Comparison of ENCODE assay signal across 36 mouse cellular contexts in the genomic region with DNA sequence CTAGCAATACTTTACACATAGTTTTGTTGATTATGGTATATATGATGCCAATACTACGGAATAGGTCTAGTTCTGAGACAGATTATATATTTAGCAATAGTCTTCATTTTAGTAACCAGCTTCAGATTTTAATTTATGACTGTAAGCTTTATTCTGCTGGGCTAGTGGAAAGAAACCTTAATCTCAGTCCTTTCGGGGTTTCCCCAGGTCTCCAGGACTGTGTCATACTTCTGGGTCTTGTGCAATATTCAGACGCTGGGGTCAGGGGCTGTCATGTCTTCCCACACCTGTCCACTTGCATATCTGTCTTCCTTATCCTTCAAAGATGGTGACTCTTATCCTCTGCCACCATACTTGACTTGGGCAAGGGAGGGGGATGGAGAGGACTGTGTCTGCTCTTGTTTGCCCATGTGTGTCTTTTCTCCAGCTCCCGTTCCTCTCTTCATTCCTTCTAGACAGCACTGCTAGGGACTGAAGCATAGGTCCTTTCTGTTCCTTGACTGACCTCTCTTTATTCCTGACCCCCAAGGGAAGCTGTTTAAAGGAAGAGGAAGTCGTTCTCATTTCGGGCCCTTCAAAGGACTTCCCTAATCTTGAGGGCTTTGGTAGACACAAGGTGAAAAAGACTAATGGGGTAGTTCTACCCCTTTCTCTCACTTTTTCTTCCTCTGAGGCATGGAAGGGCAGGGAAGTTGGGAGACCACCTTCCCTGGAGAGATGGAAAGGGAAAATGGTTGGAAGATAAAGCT. TPM values are rescaled to one million over a fixed set of nuclear protein-coding genes. Genes with fewer than 3 reads are reported as not detected.
A peak's percentile ranks its signal among the peaks of the same experiment; 100 is the strongest.
DNase-seq lines count a peak whose midpoint lies in the region; ATAC-seq and TF ChIP-seq lines count a peak whose summit lies in the region.
"Had no signal": no experiment of that assay in that cellular context is flagged by ENCODE, and none has a peak within 500 bp of the region (broad histone marks: within the 10 kb centered on the region; RNA-seq: fewer than 3 reads in every experiment).

No protein-coding gene starts in this region.

- peak overlapping the region; percentile 75; the same call in 1 of the 2 replicates for H3K27ac ChIP-seq in layer of hippocampus, adult 2 months
- H3K27ac ChIP-seq in kidney, embryonic 14.5 days (ENCODE audit: low read depth, low read length): no peak overlapping the region
- H3K27ac ChIP-seq in limb, embryonic 10.5 days: no peak overlapping the region
- H3K27ac ChIP-seq: embryonic facial prominence, embryonic 10.5 days; embryonic facial prominence, embryonic 15.5 days; forebrain, embryonic 12.5 days; left cerebral cortex, adult 2 months; liver, embryonic 12.5 days had no signal

- no peak for DNase-seq in layer of hippocampus, adult 2 months (ENCODE audit: low spot score in 2 of 2)
- no peak for DNase-seq in layer of hippocampus, adult 11-12 months (ENCODE audit: low spot score)
- no peak for DNase-seq in right cerebral cortex, postnatal 36 days (ENCODE audit: low spot score in 2 of 2)
- DNase-seq in limb, embryonic 10.5 days (ENCODE audit: low spot score): no peak
- DNase-seq: adrenal gland, postnatal 25 days; cerebellum, adult 2 months; cerebellum, postnatal 14 days; kidney, adult 9 months; kidney, postnatal 14 days; liver, postnatal 0 days; lung, postnatal 4 days; right cerebral cortex, postnatal 14 days; thymus, postnatal 4 days had no signal

- no peak overlapping the region for H3K9ac ChIP-seq in kidney, embryonic 14.5 days (ENCODE audit: low read depth, low read length)
- H3K9ac ChIP-seq: embryonic facial prominence, embryonic 15.5 days; forebrain, embryonic 12.5 days; heart, embryonic 12.5 days; liver, embryonic 12.5 days; liver, postnatal 0 days; neural tube, embryonic 15.5 days had no signal

- TF ChIP-seq CTCF in layer of hippocampus, adult 2 months (conservative IDR thresholded peaks at IDR 0.05): no peak

- 72% methylated on average over 6 of the region's 6 CpGs for WGBS in kidney, embryonic 14.5 days
- 79% methylated on average over 6 of the region's 6 CpGs for WGBS in limb, embryonic 10.5 days

- H3K4me2 ChIP-seq in kidney, embryonic 14.5 days (replicated peaks; ENCODE audit: low read depth, low read length): no peak overlapping the region
- H3K4me2 ChIP-seq: embryonic facial prominence, embryonic 15.5 days; forebrain, embryonic 12.5 days; heart, embryonic 12.5 days; liver, embryonic 12.5 days had no signal

- H3K36me3 ChIP-seq in kidney, embryonic 14.5 days (ENCODE audit: control insufficient read depth, insufficient read depth, low read length): no peaks in the 10 kb centered on the region
- H3K36me3 ChIP-seq in limb, embryonic 10.5 days: no peaks in the 10 kb centered on the region
- H3K36me3 ChIP-seq: embryonic facial prominence, embryonic 10.5 days; embryonic facial prominence, embryonic 15.5 days; forebrain, embryonic 12.5 days; G1E; heart, embryonic 12.5 days; liver, embryonic 12.5 days; neural tube, embryonic 15.5 days had no signal

- no peak overlapping the region for H3K4me3 ChIP-seq in layer of hippocampus, adult 2 months
- H3K4me3 ChIP-seq in kidney, embryonic 14.5 days (ENCODE audit: low read length): no peak overlapping the region
- H3K4me3 ChIP-seq in limb, embryonic 10.5 days: no peak overlapping the region
- H3K4me3 ChIP-seq: embryonic facial prominence, embryonic 10.5 days; embryonic facial prominence, embryonic 15.5 days; forebrain, embryonic 12.5 days; heart, adult 2 months; heart, embryonic 12.5 days; left cerebral cortex, adult 2 months; liver, embryonic 12.5 days; neural tube, embryonic 15.5 days had no signal

- no peaks in the 10 kb centered on the region for H3K4me1 ChIP-seq in kidney, embryonic 14.5 days (ENCODE audit: control insufficient read depth, insufficient read depth, low read length)
- H3K4me1 ChIP-seq in limb, embryonic 10.5 days: peaks cover 5% of the 10 kb centered on the region; the same call in 1 of the 2 replicates
- H3K4me1 ChIP-seq: embryonic facial prominence, embryonic 10.5 days; liver, embryonic 12.5 days had no signal

- peak; percentile 53 for ATAC-seq in common myeloid progenitor, adult 5-6 weeks (replicated peaks; ENCODE audit: low read depth, poor library complexity, severe bottlenecking)
- peak; percentile 58 for ATAC-seq in megakaryocyte, adult 5-6 weeks (ENCODE audit: poor library complexity, severe bottlenecking)
- no peak for ATAC-seq in kidney, embryonic 14.5 days (ENCODE audit: low FRiP score, low TSS enrichment)
- ATAC-seq: intestine, postnatal 0 days; liver, embryonic 12.5 days; liver, postnatal 0 days had no signal

- no peaks in the 10 kb centered on the region for H3K9me3 ChIP-seq in kidney, embryonic 14.5 days (ENCODE audit: control insufficient read depth, low read length)
- no peaks in the 10 kb centered on the region for H3K9me3 ChIP-seq in limb, embryonic 10.5 days (replicated peaks)
- H3K9me3 ChIP-seq: embryonic facial prominence, embryonic 10.5 days; embryonic facial prominence, embryonic 15.5 days; forebrain, embryonic 12.5 days; G1E; heart, embryonic 12.5 days; liver, embryonic 12.5 days; neural tube, embryonic 15.5 days had no signal

- H3K27me3 ChIP-seq in kidney, embryonic 14.5 days (ENCODE audit: control insufficient read depth, insufficient read depth, low read length): no peaks in the 10 kb centered on the region
- no peaks in the 10 kb centered on the region for H3K27me3 ChIP-seq in limb, embryonic 10.5 days (ENCODE audit: low read depth, poor library complexity, severe bottlenecking)
- H3K27me3 ChIP-seq: embryonic facial prominence, embryonic 15.5 days; forebrain, embryonic 12.5 days; heart, embryonic 12.5 days; liver, embryonic 12.5 days; neural tube, embryonic 15.5 days had no signal

RNA-seq across cellular contexts. Expression of a gene that starts 40.6 kb away (rescaled TPM):
- not detected for total RNA-seq in layer of hippocampus, adult 2 months (2021)
- total RNA-seq in common myeloid progenitor, adult 5-6 weeks (2017): 1.3 and 2.2 TPM in 2 replicates
- total RNA-seq in megakaryocyte, adult 5-6 weeks (2015): 0.52 and 1.2 TPM in 2 replicates
- 0.18 and 1.5 TPM in 2 replicates for total RNA-seq in megakaryocyte, adult 5-6 weeks (2017)
- 0.07 and 0.26 TPM in 2 replicates for polyA plus RNA-seq in kidney, embryonic 14.5 days (2014; fragmentation: Nextera tagmentation; extraction: Ambion mirVana)
- polyA plus RNA-seq in limb, embryonic 10.5 days (2016; fragmentation: Nextera tagmentation; extraction: Ambion mirVana): not detected in 2 replicates
- total RNA-seq: adrenal gland, postnatal 25 days; gastrocnemius, adult 18-20 months; gastrocnemius, postnatal 25 days; layer of hippocampus, adult 18-20 months had no signal
- polyA plus RNA-seq: cerebellum, adult 2 months; embryonic facial prominence, embryonic 10.5 days; G1E; midbrain, embryonic 14.5 days had no signal

RNA-seq across cellular contexts. Expression of a gene that starts 50.3 kb away (rescaled TPM):
- not detected for total RNA-seq in layer of hippocampus, adult 2 months (2021)
- not detected in 2 replicates for total RNA-seq in common myeloid progenitor, adult 5-6 weeks (2017)
- 0.16 TPM in 1 of 2 replicates, not detected in the other for total RNA-seq in megakaryocyte, adult 5-6 weeks (2015)
- total RNA-seq in megakaryocyte, adult 5-6 weeks (2017): 0.44 and 0.65 TPM in 2 replicates
- not detected in 2 replicates for polyA plus RNA-seq in kidney, embryonic 14.5 days (2014; fragmentation: Nextera tagmentation; extraction: Ambion mirVana)
- polyA plus RNA-seq in limb, embryonic 10.5 days (2016; fragmentation: Nextera tagmentation; extraction: Ambion mirVana): not detected in 2 replicates
- total RNA-seq: gastrocnemius, postnatal 25 days; layer of hippocampus, adult 18-20 months; layer of hippocampus, postnatal 14 days; left cerebral cortex, adult 2 months; left cerebral cortex, postnatal 36 days had no signal
- polyA plus RNA-seq: brain, embryonic 14.5 days; cerebellum, adult 2 months; embryonic facial prominence, embryonic 10.5 days; embryonic facial prominence, embryonic 15.5 days; forebrain, embryonic 12.5 days; G1E; heart, embryonic 12.5 days; heart, postnatal 0 days; hindbrain, embryonic 11.5 days; hindbrain, embryonic 16.5 days; intestine, postnatal 0 days; liver, embryonic 12.5 days; liver, postnatal 0 days; midbrain, embryonic 14.5 days; neural tube, embryonic 15.5 days had no signal
